Comparison of ENCODE assay signal across 14 mouse cellular contexts in genomic region chr8:77086036-77086435, GRCm38 (mm10).
DNase-seq lines count a peak whose midpoint lies in the region; ATAC-seq lines count a peak whose summit lies in the region.
"Had no signal": no experiment of that assay in that cellular context is flagged by ENCODE, and none has a peak within 500 bp of the region (broad histone marks: within the 10 kb centered on the region; RNA-seq: fewer than 3 reads in every experiment).

No protein-coding gene starts in this region.

- no peaks in the 10 kb centered on the region for H3K9me3 ChIP-seq in kidney, embryonic 16.5 days (ENCODE audit: low read length)
- H3K9me3 ChIP-seq: heart, embryonic 15.5 days; limb, embryonic 12.5 days had no signal

- H3K4me1 ChIP-seq in kidney, embryonic 16.5 days (ENCODE audit: insufficient read depth, low read length), result 0 out of 2 replicates have a peak, but pooled peaks cover 3% of the 10 kb centered on the region
- H3K4me1 ChIP-seq: heart, embryonic 15.5 days; limb, embryonic 12.5 days had no signal

- 64% methylated on average over 8 of the region's 8 CpGs for WGBS in kidney, embryonic 16.5 days

- H3K9ac ChIP-seq in kidney, embryonic 16.5 days (replicated peaks; ENCODE audit: low read length), result no peak overlapping the region
- H3K9ac ChIP-seq: heart, embryonic 15.5 days; limb, embryonic 12.5 days had no signal

- H3K36me3 ChIP-seq in kidney, embryonic 16.5 days (ENCODE audit: insufficient read depth, low read length), result no peaks in the 10 kb centered on the region
- H3K36me3 ChIP-seq: heart, embryonic 15.5 days; limb, embryonic 12.5 days had no signal

- peak; percentile 17 for DNase-seq in kidney, postnatal 10 days
- peak; percentile 26 to 33 for DNase-seq in frontal cortex, postnatal 36 days (ENCODE audit: low spot score in 2 of 2)
- DNase-seq in left cerebral cortex, postnatal 14 days (ENCODE audit: low spot score in 2 of 2), result peak; percentile 9 to 49
- peak; percentile 23 to 48 for DNase-seq in right cerebral cortex, postnatal 36 days (ENCODE audit: low spot score in 2 of 2)
- no peak for DNase-seq in liver
- DNase-seq in Muller cell, postnatal 12 days (ENCODE audit: inconsistent ontology term), result no peak
- DNase-seq: kidney, postnatal 25 days; thymus, postnatal 4 days had no signal

- no peaks in the 10 kb centered on the region for H3K27me3 ChIP-seq in kidney, embryonic 16.5 days (ENCODE audit: insufficient read depth, low read length)
- H3K27me3 ChIP-seq: heart, embryonic 15.5 days; limb, embryonic 12.5 days; Patski had no signal

- no peak for ATAC-seq in kidney, embryonic 16.5 days (ENCODE audit: low FRiP score, low TSS enrichment)
- ATAC-seq: Patski had no signal

- intact Hi-C loops in left cerebral cortex, postnatal 14 days (cut with DNase I), result no loop called here

- H3K27ac ChIP-seq in kidney, embryonic 16.5 days (ENCODE audit: low read length), result no peak overlapping the region
- H3K27ac ChIP-seq: heart, embryonic 15.5 days; limb, embryonic 12.5 days; stomach, postnatal 0 days had no signal

- H3K4me2 ChIP-seq in kidney, embryonic 16.5 days (replicated peaks; ENCODE audit: low read depth, low read length), result no peak overlapping the region
- H3K4me2 ChIP-seq: heart, embryonic 15.5 days; limb, embryonic 12.5 days had no signal

- H3K4me3 ChIP-seq in kidney, embryonic 16.5 days (ENCODE audit: low read length), result no peak overlapping the region
- H3K4me3 ChIP-seq: erythroblast, embryonic 14.5 days; heart, embryonic 15.5 days; limb, embryonic 12.5 days had no signal

Comparison
In these comparisons a context has a peak if more than half of its experiments do, and no peak if none do; other contexts are left out.
1. DNase-seq: peak in kidney, postnatal 10 days (single experiment), frontal cortex, postnatal 36 days (2 of 2), left cerebral cortex, postnatal 14 days (2 of 2) and right cerebral cortex, postnatal 36 days (2 of 2); none in liver (single experiment) and Muller cell, postnatal 12 days (single experiment).